Comparison of ENCODE assay signal across 33 mouse cellular contexts in the genomic region with DNA sequence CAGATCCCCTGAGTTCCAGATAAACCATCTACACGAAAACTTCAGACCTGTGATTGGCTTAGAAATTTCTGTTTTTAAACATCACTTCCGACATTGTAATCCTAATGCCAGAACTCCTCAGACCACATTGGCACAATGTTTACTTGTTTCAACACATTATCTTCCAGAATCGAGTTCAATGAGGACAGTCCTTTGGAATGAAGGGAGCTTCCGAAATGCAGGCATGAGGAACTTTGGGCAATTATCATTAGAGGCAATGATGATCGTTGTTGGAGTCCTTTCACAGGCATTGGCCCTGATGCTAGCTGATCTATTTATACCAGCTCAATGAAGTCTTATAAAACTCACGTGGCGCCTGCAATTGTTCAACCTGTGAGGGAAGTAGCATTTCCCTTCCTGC.
"Had no signal": no experiment of that assay in that cellular context is flagged by ENCODE, and none has a peak within 500 bp of the region (broad histone marks: within the 10 kb centered on the region; RNA-seq: fewer than 3 reads in every experiment).

No protein-coding gene starts in this region.

- H3K9me3 ChIP-seq: heart, embryonic 12.5 days; heart, embryonic 13.5 days; heart, embryonic 15.5 days; hindbrain, embryonic 10.5 days; hindbrain, embryonic 12.5 days; hindbrain, embryonic 13.5 days; hindbrain, embryonic 15.5 days; intestine, embryonic 15.5 days; kidney, embryonic 15.5 days had no signal

- ATAC-seq: hindbrain, embryonic 16.5 days; hindbrain, postnatal 0 days; inflammation-experienced regulatory T-cells, adult 6 months; intestine, embryonic 15.5 days; intestine, embryonic 16.5 days; intestine, postnatal 0 days had no signal

- H3K27ac ChIP-seq: heart, embryonic 13.5 days; heart, embryonic 15.5 days; hindbrain, embryonic 10.5 days; hindbrain, embryonic 12.5 days; hindbrain, embryonic 13.5 days; hindbrain, embryonic 14.5 days; hindbrain, embryonic 15.5 days; hindbrain, postnatal 0 days; intestine, embryonic 15.5 days; kidney, embryonic 15.5 days; kidney, postnatal 0 days; layer of hippocampus, adult 2 months; left cerebral cortex, adult 2 months had no signal

- H3K4me1 ChIP-seq: heart, embryonic 12.5 days; heart, embryonic 13.5 days; heart, embryonic 15.5 days; hindbrain, embryonic 12.5 days; hindbrain, embryonic 13.5 days; hindbrain, embryonic 15.5 days; intestine, embryonic 15.5 days; kidney, embryonic 15.5 days had no signal

- H3K27me3 ChIP-seq: heart, embryonic 12.5 days; heart, embryonic 13.5 days; heart, embryonic 15.5 days; hindbrain, embryonic 12.5 days; hindbrain, embryonic 13.5 days; hindbrain, embryonic 15.5 days; intestine, embryonic 15.5 days; kidney, embryonic 15.5 days had no signal

- H3K36me3 ChIP-seq: heart, embryonic 12.5 days; heart, embryonic 13.5 days; heart, embryonic 15.5 days; hindbrain, embryonic 10.5 days; hindbrain, embryonic 12.5 days; hindbrain, embryonic 13.5 days; hindbrain, embryonic 15.5 days; intestine, embryonic 15.5 days; kidney, embryonic 15.5 days had no signal

- DNase-seq: heart, postnatal 10 days; heart, postnatal 14 days; heart, postnatal 36 days; kidney, adult 11 months; kidney, adult 18-20 months; kidney, adult 2 months; kidney, adult 8-10 months; kidney, adult 9 months; kidney, postnatal 10 days; kidney, postnatal 14 days; kidney, postnatal 25 days; kidney, postnatal 36 days; kidney, postnatal 4 days; layer of hippocampus, adult 9-11 months; layer of hippocampus, postnatal 36 days had no signal

- H3K9ac ChIP-seq: heart, embryonic 12.5 days; heart, embryonic 13.5 days; heart, embryonic 15.5 days; hindbrain, embryonic 12.5 days; hindbrain, embryonic 13.5 days; hindbrain, embryonic 14.5 days; hindbrain, embryonic 15.5 days; intestine, embryonic 15.5 days; kidney, embryonic 15.5 days had no signal

- H3K4me3 ChIP-seq: heart, embryonic 12.5 days; heart, embryonic 13.5 days; heart, embryonic 15.5 days; hindbrain, embryonic 10.5 days; hindbrain, embryonic 12.5 days; hindbrain, embryonic 13.5 days; hindbrain, embryonic 15.5 days; intestine, embryonic 15.5 days; kidney, embryonic 15.5 days; layer of hippocampus, adult 2 months; left cerebral cortex, adult 2 months had no signal
